ENCODE assay signal across 8 mouse cellular contexts in genomic region chr1:19206194-19206593, GRCm38 (mm10). TPM values are rescaled to one million over a fixed set of nuclear protein-coding genes. Genes with fewer than 3 reads are reported as not detected.
DNase-seq lines count a peak whose midpoint lies in the region; ATAC-seq lines count a peak whose summit lies in the region.

No protein-coding gene starts in this region.

- no peaks in the 10 kb centered on the region for H3K36me3 ChIP-seq in embryonic facial prominence, embryonic 13.5 days
- no peaks in the 10 kb centered on the region for H3K36me3 ChIP-seq in limb, embryonic 13.5 days

- H3K9me3 ChIP-seq in embryonic facial prominence, embryonic 13.5 days, result no peaks in the 10 kb centered on the region
- no peaks in the 10 kb centered on the region for H3K9me3 ChIP-seq in limb, embryonic 13.5 days

- peak overlapping the region; percentile 43 for H3K4me3 ChIP-seq in embryonic facial prominence, embryonic 13.5 days
- peak overlapping the region; percentile 40; the same call in 1 of the 2 replicates for H3K4me3 ChIP-seq in limb, embryonic 13.5 days

- DNase-seq in adrenal gland, postnatal 14 days, result peak; percentile 44
- no peak for DNase-seq in adrenal gland, postnatal 4 days (ENCODE audit: low spot score in 2 of 2)
- peak; percentile 66 for DNase-seq in 3T3-L1 (ENCODE audit: low read depth, low spot score)
- no peak for DNase-seq in gastrocnemius, adult 8-10 months (ENCODE audit: low spot score in 2 of 2)
- no peak for DNase-seq in testis, postnatal 14 days (ENCODE audit: low spot score)
- no peak for DNase-seq in heart, postnatal 4 days

- no peak overlapping the region for H3K27ac ChIP-seq in embryonic facial prominence, embryonic 13.5 days
- no peak overlapping the region for H3K27ac ChIP-seq in limb, embryonic 13.5 days

- under 1% methylated on average over 7 of the region's 7 CpGs for WGBS in embryonic facial prominence, embryonic 13.5 days
- WGBS in limb, embryonic 13.5 days, result under 1% methylated on average over 7 of the region's 7 CpGs

- peaks cover 26% of the 10 kb centered on the region for H3K27me3 ChIP-seq in embryonic facial prominence, embryonic 13.5 days
- H3K27me3 ChIP-seq in limb, embryonic 13.5 days, result peaks cover 22% of the 10 kb centered on the region

- no peak for ATAC-seq in embryonic facial prominence, embryonic 13.5 days (ENCODE audit: insufficient number of reproducible peaks, insufficient read depth, low FRiP score, low TSS enrichment, low read depth)
- ATAC-seq in limb, embryonic 13.5 days (ENCODE audit: low FRiP score, low read depth), result no peak

- H3K4me1 ChIP-seq in embryonic facial prominence, embryonic 13.5 days, result no peaks in the 10 kb centered on the region
- no peaks in the 10 kb centered on the region for H3K4me1 ChIP-seq in limb, embryonic 13.5 days

- H3K9ac ChIP-seq in embryonic facial prominence, embryonic 13.5 days, result no peak overlapping the region
- H3K9ac ChIP-seq in limb, embryonic 13.5 days, result no peak overlapping the region

- H3K4me2 ChIP-seq in embryonic facial prominence, embryonic 13.5 days, result peak overlapping the region; percentile 64
- H3K4me2 ChIP-seq in limb, embryonic 13.5 days (replicated peaks), result no peak overlapping the region

RNA-seq across cellular contexts. Expression of gene Tfap2b, which starts 2.5 kb away (rescaled TPM):
- total RNA-seq in adrenal gland, postnatal 14 days (2021), result 11.8 and 11.9 TPM in 2 replicates
- 10 to 100 TPM; 20.3 to 29.9 TPM for total RNA-seq in adrenal gland, postnatal 4 days (2021)
- 93.6 and 106 TPM in 2 replicates for polyA plus RNA-seq in embryonic facial prominence, embryonic 13.5 days (2015; fragmentation: Nextera tagmentation; extraction: Ambion mirVana)
- 57.2 and 66.0 TPM in 2 replicates for polyA plus RNA-seq in limb, embryonic 13.5 days (2015; fragmentation: Nextera tagmentation; extraction: Ambion mirVana)
- not detected for total RNA-seq in gastrocnemius, adult 8-10 months (2022)
- total RNA-seq in heart, postnatal 4 days (2021), result not detected

Comparison
In these comparisons a context has a peak if more than half of its experiments do, and no peak if none do; other contexts are left out.
1. DNase-seq: peak in adrenal gland, postnatal 14 days (single experiment) and 3T3-L1 (single experiment); none in adrenal gland, postnatal 4 days (0 of 2), gastrocnemius, adult 8-10 months (0 of 2), testis, postnatal 14 days (single experiment) and heart, postnatal 4 days (single experiment).
2. RNA of gene Tfap2b, which starts 2.5 kb away (total RNA-seq): 20.3 to 29.9 TPM in adrenal gland, postnatal 4 days and 11.8 to 11.9 TPM in adrenal gland, postnatal 14 days; not detected in heart, postnatal 4 days and not detected in gastrocnemius, adult 8-10 months; every median in the first group is over 10 times any median in the second.